Mouse (Mus musculus): ENCODE data around the gene Arpp21.

The Arpp21 gene

GRCm38 (mm10) chr9:112180006-112180405, 55.7 kb downstream of the Arpp21 start:
- no peak for DNase-seq (ENCODE audit: low spot score in 2 of 2)

- no peak for DNase-seq (ENCODE audit: low spot score in 2 of 2)
Observed at GRCm38 (mm10) chr9:112178438-112178837, 57.3 kb downstream of the Arpp21 start.

GRCm38 (mm10) chr9:112177569-112177968, 58.2 kb downstream of the Arpp21 start:
- DNase-seq (ENCODE audit: low spot score in 2 of 2), result no peak

- DNase-seq (ENCODE audit: low spot score in 2 of 2), result no peak
Observed at GRCm38 (mm10) chr9:112176317-112176716, 59.4 kb downstream of the Arpp21 start.

GRCm38 (mm10) chr9:112174407-112175357, 61.1 kb downstream of the Arpp21 start:
- no peak for DNase-seq (ENCODE audit: low spot score in 2 of 2)

GRCm38 (mm10) chr9:112173778-112174177, 62.0 kb downstream of the Arpp21 start:
- no peak for DNase-seq (ENCODE audit: low spot score in 2 of 2)

GRCm38 (mm10) chr9:112164677-112165076, 71.1 kb downstream of the Arpp21 start:
- no peak for DNase-seq (ENCODE audit: low spot score in 2 of 2)

GRCm38 (mm10) chr9:112160981-112161380, 74.8 kb downstream of the Arpp21 start:
- DNase-seq (ENCODE audit: low spot score in 2 of 2), result no peak

GRCm38 (mm10) chr9:112153972-112154371, 81.8 kb downstream of the Arpp21 start:
- no peak for DNase-seq (ENCODE audit: low spot score in 2 of 2)

- no peak for DNase-seq (ENCODE audit: low spot score in 2 of 2)
Observed at GRCm38 (mm10) chr9:112152762-112153161, 83.0 kb downstream of the Arpp21 start.

- no peak for DNase-seq (ENCODE audit: low spot score in 2 of 2)
Observed at GRCm38 (mm10) chr9:112151177-112151576, 84.6 kb downstream of the Arpp21 start.

- DNase-seq (ENCODE audit: low spot score in 2 of 2), result no peak
Observed at GRCm38 (mm10) chr9:112140658-112141057, 95.1 kb downstream of the Arpp21 start.

- DNase-seq (ENCODE audit: low spot score in 2 of 2), result no peak
Observed at GRCm38 (mm10) chr9:112137820-112138219, 97.9 kb downstream of the Arpp21 start.

- no peak for DNase-seq (ENCODE audit: low spot score in 2 of 2)
Observed at GRCm38 (mm10) chr9:112130812-112131211, 104.9 kb downstream of the Arpp21 start.

- DNase-seq (ENCODE audit: low spot score in 2 of 2), result no peak
Observed at GRCm38 (mm10) chr9:112124667-112125066, 111.1 kb downstream of the Arpp21 start.

- DNase-seq (ENCODE audit: low spot score in 2 of 2), result no peak
Observed at GRCm38 (mm10) chr9:112124184-112124583, 111.6 kb downstream of the Arpp21 start.

- no peak for DNase-seq (ENCODE audit: low spot score in 2 of 2)
Observed at GRCm38 (mm10) chr9:112123421-112123828, 112.3 kb downstream of the Arpp21 start.

GRCm38 (mm10) chr9:112119535-112119934, 116.2 kb downstream of the Arpp21 start:
- DNase-seq (ENCODE audit: low spot score in 2 of 2), result no peak

GRCm38 (mm10) chr9:112119106-112119433, 116.7 kb downstream of the Arpp21 start:
- no peak for DNase-seq (ENCODE audit: low spot score in 2 of 2)

GRCm38 (mm10) chr9:112118411-112119105, 117.2 kb downstream of the Arpp21 start:
- no peak for DNase-seq (ENCODE audit: low spot score in 2 of 2)

- DNase-seq (ENCODE audit: low spot score in 2 of 2), result no peak
Observed at GRCm38 (mm10) chr9:112117632-112118410, 117.9 kb downstream of the Arpp21 start.

- DNase-seq (ENCODE audit: low spot score in 2 of 2), result no peak
Observed at GRCm38 (mm10) chr9:112111610-112112009, 124.1 kb downstream of the Arpp21 start.
